Mouse (Mus musculus): ENCODE measurements around the gene Mfrp. TPM values are rescaled to one million over a fixed set of nuclear protein-coding genes. Genes with fewer than 3 reads are reported as not detected.
A peak's percentile ranks its signal among the peaks of the same experiment; 100 is the strongest.

The Mfrp gene
- polyA plus RNA-seq, 1 experiment = 0.02 TPM

- H3K4me3 ChIP-seq (ENCODE audit: extremely low read depth, insufficient read depth, insufficient read length) = no peak overlapping the region
These were observed 12.5 kb upstream of the Mfrp start for GRCm38 (mm10) chr9:44088877-44089608.

GRCm38 (mm10) chr9:44093612-44094503 lies 7.7 kb upstream of the Mfrp start:
- 34% methylated on average over 24 of the region's 24 CpGs for WGBS
- peak; percentile 50 to 71 for DNase-seq (ENCODE audit: low read depth in 1 of 2, low spot score in 2 of 2)
- Histone ChIP-seq H3K36me3 (ENCODE audit: control insufficient read depth, insufficient read depth, low read length) (no peaks in the 10 kb centered on the region), H3K27me3 (ENCODE audit: control insufficient read depth, insufficient read depth, low read length) (no peaks in the 10 kb centered on the region), H3K27ac (ENCODE audit: insufficient read depth, low read length) (no peak overlapping the region), H3K4me1 (ENCODE audit: control insufficient read depth, insufficient read depth, insufficient read length) (peaks cover 13% of the 10 kb centered on the region; the same call in 1 of the 2 replicates), H3K4me3 (ENCODE audit: extremely low read depth, insufficient read depth, insufficient read length) (no peak overlapping the region)
- TF ChIP-seq CTCF (IDR thresholded peaks at IDR 0.05; ENCODE audit: extremely low read depth, insufficient read depth, insufficient read length, insufficient replicate concordance) (peak; percentile 89), POLR2A (IDR thresholded peaks at IDR 0.05; ENCODE audit: low read depth, low read length) (no peak)

More at GRCm38 (mm10) chr9:44088877-44089608, 12.5 kb upstream of the Mfrp start:
- Histone ChIP-seq H3K4me1 (ENCODE audit: control insufficient read depth, insufficient read depth, insufficient read length) (peaks cover 19% of the 10 kb centered on the region; the same call in 1 of the 2 replicates), H3K27ac (ENCODE audit: insufficient read depth, low read length) (no peak overlapping the region), H3K27me3 (ENCODE audit: control insufficient read depth, insufficient read depth, low read length) (peaks cover 9% of the 10 kb centered on the region), H3K36me3 (ENCODE audit: control insufficient read depth, insufficient read depth, low read length) (no peaks in the 10 kb centered on the region)
- 16% methylated on average over 12 of the region's 12 CpGs for WGBS
- DNase-seq (ENCODE audit: low read depth in 1 of 2, low spot score in 2 of 2) = no peak
- TF ChIP-seq POLR2A (IDR thresholded peaks at IDR 0.05; ENCODE audit: low read depth, low read length) = no peak
- no peak for TF ChIP-seq CTCF (IDR thresholded peaks at IDR 0.05; ENCODE audit: extremely low read depth, insufficient read depth, insufficient read length, insufficient replicate concordance)

GRCm38 (mm10) chr9:44094737-44095136 lies 6.8 kb upstream of the Mfrp start:
- no peak overlapping the region for H3K4me3 ChIP-seq (ENCODE audit: extremely low read depth, insufficient read depth, insufficient read length)
- WGBS = 37% methylated on average over 3 of the region's 3 CpGs
- H3K27me3 ChIP-seq (ENCODE audit: control insufficient read depth, insufficient read depth, low read length) = no peaks in the 10 kb centered on the region
- H3K27ac ChIP-seq (ENCODE audit: insufficient read depth, low read length) = no peak overlapping the region
- no peak for TF ChIP-seq CTCF (IDR thresholded peaks at IDR 0.05; ENCODE audit: extremely low read depth, insufficient read depth, insufficient read length, insufficient replicate concordance)
- no peak for TF ChIP-seq POLR2A (IDR thresholded peaks at IDR 0.05; ENCODE audit: low read depth, low read length)
- no peak for DNase-seq (ENCODE audit: low read depth in 1 of 2, low spot score in 2 of 2)
- H3K4me1 ChIP-seq (ENCODE audit: control insufficient read depth, insufficient read depth, insufficient read length) = peaks cover 8% of the 10 kb centered on the region; the same call in 1 of the 2 replicates
- no peaks in the 10 kb centered on the region for H3K36me3 ChIP-seq (ENCODE audit: control insufficient read depth, insufficient read depth, low read length)

- WGBS = 81% methylated on average over 9 of the region's 9 CpGs
- DNase-seq (ENCODE audit: low read depth in 1 of 2, low spot score in 2 of 2) = no peak
- no peaks in the 10 kb centered on the region for H3K36me3 ChIP-seq (ENCODE audit: control insufficient read depth, insufficient read depth, low read length)
These were observed 5.7 kb upstream of the Mfrp start for GRCm38 (mm10) chr9:44095781-44096180.

GRCm38 (mm10) chr9:44096536-44096935 lies 5.0 kb upstream of the Mfrp start:
- TF ChIP-seq CTCF (IDR thresholded peaks at IDR 0.05; ENCODE audit: extremely low read depth, insufficient read depth, insufficient read length, insufficient replicate concordance) (no peak), POLR2A (IDR thresholded peaks at IDR 0.05; ENCODE audit: low read depth, low read length) (no peak)
- no peaks in the 10 kb centered on the region for H3K27me3 ChIP-seq (ENCODE audit: control insufficient read depth, insufficient read depth, low read length)
- H3K27ac ChIP-seq (ENCODE audit: insufficient read depth, low read length) = no peak overlapping the region
- H3K36me3 ChIP-seq (ENCODE audit: control insufficient read depth, insufficient read depth, low read length) = no peaks in the 10 kb centered on the region
- peaks cover 8% of the 10 kb centered on the region; the same call in 1 of the 2 replicates for H3K4me1 ChIP-seq (ENCODE audit: control insufficient read depth, insufficient read depth, insufficient read length)
- 84% methylated on average over 9 of the region's 9 CpGs for WGBS
- no peak for DNase-seq (ENCODE audit: low read depth in 1 of 2, low spot score in 2 of 2)
- no peak overlapping the region for H3K4me3 ChIP-seq (ENCODE audit: extremely low read depth, insufficient read depth, insufficient read length)

More at GRCm38 (mm10) chr9:44095781-44096180, 5.7 kb upstream of the Mfrp start:
- Histone ChIP-seq H3K27ac (ENCODE audit: insufficient read depth, low read length) (no peak overlapping the region), H3K4me1 (ENCODE audit: control insufficient read depth, insufficient read depth, insufficient read length) (peaks cover 8% of the 10 kb centered on the region; the same call in 1 of the 2 replicates), H3K4me3 (ENCODE audit: extremely low read depth, insufficient read depth, insufficient read length) (no peak overlapping the region), H3K27me3 (ENCODE audit: control insufficient read depth, insufficient read depth, low read length) (no peaks in the 10 kb centered on the region)
- no peak for TF ChIP-seq POLR2A (IDR thresholded peaks at IDR 0.05; ENCODE audit: low read depth, low read length)

GRCm38 (mm10) chr9:44104881-44105280 lies 3.4 kb downstream of the Mfrp start:
- TF ChIP-seq POLR2A (IDR thresholded peaks at IDR 0.05; ENCODE audit: low read depth, low read length) (no peak), CTCF (IDR thresholded peaks at IDR 0.05; ENCODE audit: extremely low read depth, insufficient read depth, insufficient read length, insufficient replicate concordance) (no peak)
- Histone ChIP-seq H3K4me1 (ENCODE audit: control insufficient read depth, insufficient read depth, insufficient read length) (no peaks in the 10 kb centered on the region; the same call in 1 of the 2 replicates), H3K36me3 (ENCODE audit: control insufficient read depth, insufficient read depth, low read length) (no peaks in the 10 kb centered on the region; the same call in 1 of the 2 replicates), H3K27me3 (ENCODE audit: control insufficient read depth, insufficient read depth, low read length) (no peaks in the 10 kb centered on the region), H3K4me3 (ENCODE audit: extremely low read depth, insufficient read depth, insufficient read length) (no peak overlapping the region), H3K27ac (ENCODE audit: insufficient read depth, low read length) (no peak overlapping the region)
- 91% methylated on average over 7 of the region's 7 CpGs for WGBS
- no peak for DNase-seq (ENCODE audit: low read depth in 1 of 2, low spot score in 2 of 2)
